Mouse (Mus musculus) left cerebral cortex, adult 9 months (tissue): ENCODE data around the gene Zfp511.

Experiments
- DNase-seq, 2 experiments: peaks; one replicate each; pipeline ENCODE4 v3.0.0; 2022; ENCODE audit warnings: low spot score in 2 of 2

The Zfp511 gene

GRCm38 (mm10) chr7:140036281-140037170, at the start of gene Zfp511, which contains the start of gene Tubgcp2:
Zfp511 (plus strand) TSS chr7:140036391.
Tubgcp2 (minus strand) TSS chr7:140036669.
- peak; percentile 74 to 94 for DNase-seq

DNA sequence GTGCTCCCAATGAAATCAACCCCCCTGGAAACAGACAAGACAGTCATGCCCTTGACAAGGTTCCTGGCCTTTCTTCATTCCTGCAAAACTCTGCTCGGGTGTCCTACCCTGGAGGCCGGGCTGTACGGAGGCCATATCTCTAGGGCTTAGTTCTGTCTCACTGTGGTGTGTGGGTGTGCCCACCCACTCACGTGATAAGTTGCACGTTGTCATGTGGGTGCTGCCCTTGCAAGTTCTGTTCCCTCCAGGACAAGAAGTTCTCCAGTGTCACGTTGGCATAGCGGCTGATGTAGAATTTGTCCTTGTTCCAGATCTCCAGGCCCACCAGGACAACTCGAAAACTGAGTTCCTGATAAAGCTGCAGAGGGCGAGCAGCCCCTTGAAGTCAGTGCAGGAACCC, 47.9 kb upstream of the Zfp511 start:
- no peak for DNase-seq

GRCm38 (mm10) chr7:139990864-139991394, 45.3 kb upstream of the Zfp511 start:
- DNase-seq = no peak

- DNase-seq = no peak
These were observed 43.8 kb upstream of the Zfp511 start, which contains the start of gene Adam8 for GRCm38 (mm10) chr7:139992406-139992805. Adam8 (minus strand) TSS chr7:139992562.

- DNase-seq = no peak
These were observed 42.7 kb upstream of the Zfp511 start for GRCm38 (mm10) chr7:139993532-139993931.

GRCm38 (mm10) chr7:139994202-139994601, 42.0 kb upstream of the Zfp511 start:
- no peak for DNase-seq

DNA sequence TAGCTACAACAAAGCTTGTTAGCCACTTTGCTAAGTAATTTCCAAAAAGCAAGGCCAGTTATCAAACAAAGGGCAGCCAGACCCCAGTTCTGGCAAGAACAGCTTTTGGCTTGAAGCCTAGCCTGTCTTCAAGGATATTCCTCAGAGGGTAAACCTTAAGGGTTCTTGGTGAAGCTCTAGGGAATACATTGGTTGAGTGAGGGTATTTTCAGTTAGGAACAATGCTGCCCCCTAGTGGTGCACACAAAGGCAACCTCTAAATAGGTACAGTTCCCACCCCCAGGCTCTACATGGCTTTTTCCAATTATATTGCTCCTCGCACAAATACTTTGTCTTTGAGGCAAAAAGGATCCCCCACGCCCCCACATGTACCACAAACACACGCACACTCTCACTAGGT, 41.5 kb upstream of the Zfp511 start:
- DNase-seq = peak in 1 of 2 experiments; percentile 83

GRCm38 (mm10) chr7:139998691-139999350, 37.4 kb upstream of the Zfp511 start:
- peak; percentile 33 to 36 for DNase-seq

GRCm38 (mm10) chr7:140001086-140001740, 35.0 kb upstream of the Zfp511 start:
- no peak for DNase-seq

DNA sequence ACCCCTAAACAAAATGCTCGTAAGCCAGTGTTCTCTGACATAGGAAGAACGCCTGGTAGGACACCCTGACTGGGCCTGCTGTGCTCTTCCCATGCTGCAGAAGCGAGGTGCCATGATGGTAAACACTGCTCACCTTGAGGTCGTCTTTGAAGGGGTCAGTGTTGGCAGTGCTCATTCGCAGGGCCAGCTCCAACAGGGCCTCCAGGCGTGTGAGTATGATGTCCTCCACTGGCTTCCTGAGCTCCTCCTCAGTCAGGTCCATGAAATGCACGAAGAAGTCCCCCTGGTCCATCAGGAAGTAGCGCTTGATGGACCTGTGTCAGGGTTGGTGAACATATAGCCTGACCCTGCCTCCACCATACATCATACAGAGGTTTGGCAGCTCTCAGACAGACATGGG, 31.5 kb upstream of the Zfp511 start:
- DNase-seq = peak in 1 of 2 experiments; percentile 0

- no peak for DNase-seq
These were observed 29.2 kb upstream of the Zfp511 start for GRCm38 (mm10) chr7:140006861-140007611.

DNA sequence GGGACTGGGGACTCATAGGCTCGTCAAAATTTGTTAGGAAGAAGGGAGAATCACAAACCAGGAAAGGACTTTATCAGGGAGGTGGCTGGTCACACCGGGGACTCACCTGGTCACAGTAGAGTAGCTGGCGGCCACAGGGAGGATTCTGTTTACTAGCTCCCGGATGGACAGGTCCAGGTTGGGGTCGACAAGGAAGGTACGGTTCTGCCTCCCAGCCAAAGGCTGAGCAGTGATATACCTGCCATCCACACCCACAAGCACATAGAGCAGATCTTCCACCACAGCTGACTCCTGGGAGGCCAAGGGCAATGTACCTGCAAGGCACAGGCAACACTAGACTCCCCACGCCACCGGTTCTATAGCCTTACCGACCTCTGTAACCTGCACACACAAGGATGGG, 28.4 kb upstream of the Zfp511 start:
- peak in 1 of 2 experiments; percentile 0 for DNase-seq

DNA sequence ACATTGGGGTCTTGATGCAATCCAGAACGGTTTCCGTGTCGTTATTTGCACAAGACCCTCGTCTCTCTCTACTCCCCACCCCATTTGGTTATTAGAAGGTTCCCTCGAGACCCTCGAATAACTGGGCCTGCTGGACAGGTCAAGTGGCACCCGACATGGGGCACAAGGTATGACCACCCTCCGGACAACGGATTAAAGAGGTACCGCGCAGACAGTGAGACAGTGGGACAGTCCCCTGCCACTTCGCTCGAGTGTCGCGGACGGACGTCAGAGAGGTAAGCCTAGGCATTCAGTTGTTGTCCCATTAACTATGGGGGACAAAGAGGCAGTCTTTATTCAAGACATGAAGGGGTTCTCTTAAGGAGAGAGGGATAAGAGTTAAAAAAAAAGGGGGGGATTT, 24.9 kb upstream of the Zfp511 start:
- peak in 1 of 2 experiments; percentile 1 for DNase-seq

- no peak for DNase-seq
These were observed 4.4 kb upstream of the Zfp511 start for GRCm38 (mm10) chr7:140031771-140032170.

- DNase-seq = no peak
These were observed 3.8 kb upstream of the Zfp511 start for GRCm38 (mm10) chr7:140032366-140032765.

- DNase-seq = no peak
These were observed 2.8 kb upstream of the Zfp511 start for GRCm38 (mm10) chr7:140033386-140033785.

- DNase-seq = peak in 1 of 2 experiments; percentile 1
These were observed 735 bp upstream of the Zfp511 start for GRCm38 (mm10) chr7:140035456-140035855.

DNA sequence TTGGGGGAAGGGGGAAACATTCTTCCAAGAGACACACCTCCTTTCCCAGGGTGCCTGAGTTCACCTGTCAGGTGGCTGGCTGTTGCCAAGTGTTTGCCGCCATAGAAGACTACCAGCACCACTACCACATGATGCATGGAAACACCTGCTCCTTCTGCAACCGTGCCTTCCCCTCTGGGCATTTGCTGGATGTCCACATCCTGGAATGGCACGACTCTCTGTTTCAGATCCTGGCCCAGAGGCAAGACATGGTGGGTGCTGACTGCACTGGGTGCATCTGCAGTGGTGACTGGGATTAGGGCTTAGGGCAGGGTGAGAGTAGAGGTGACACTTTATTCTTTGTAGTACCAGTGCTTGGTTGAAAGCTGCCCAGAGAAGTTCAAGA, 972 bp downstream of the Zfp511 start:
- DNase-seq = peak in 1 of 2 experiments; percentile 1

DNA sequence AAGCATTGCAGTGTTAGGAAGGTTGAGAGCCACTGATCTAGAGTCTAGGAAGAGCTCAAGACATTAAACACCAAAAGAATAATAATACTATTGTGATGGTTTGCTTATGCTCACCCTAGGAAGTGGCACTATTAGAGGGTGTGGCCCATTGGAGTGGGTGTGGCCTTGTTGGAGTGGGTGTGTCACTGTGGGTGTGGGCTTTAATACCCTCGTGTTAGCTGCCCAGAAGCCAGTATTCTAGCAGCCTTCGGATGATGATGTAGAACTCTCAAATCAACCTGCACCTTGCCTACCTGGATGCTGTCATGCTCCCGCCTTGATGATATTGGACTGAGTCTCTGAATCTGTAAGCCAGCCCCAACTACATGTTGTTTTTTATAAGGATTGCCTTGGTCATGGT, 6.5 kb downstream of the Zfp511 start:
- no peak for DNase-seq

DNA sequence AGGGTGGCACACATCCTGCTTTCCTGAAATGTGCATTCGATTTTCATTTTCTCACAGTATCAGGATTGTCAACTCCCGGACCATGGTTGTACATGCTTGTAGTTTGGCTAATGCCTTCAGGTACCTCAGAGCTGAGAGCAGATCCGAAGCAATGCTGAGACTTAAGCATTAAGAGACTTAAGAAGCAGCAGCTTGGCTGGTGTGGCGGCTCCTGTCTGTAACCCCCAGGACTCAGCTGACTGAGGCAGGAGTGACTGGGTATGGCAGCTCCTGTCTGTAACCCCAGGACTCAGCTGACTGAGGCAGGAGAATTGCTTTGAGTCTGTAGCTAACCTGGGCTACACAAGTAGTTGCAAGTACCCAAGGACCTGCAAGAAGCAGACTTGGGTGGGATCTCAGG, 9.4 kb downstream of the Zfp511 start:
- no peak for DNase-seq

- DNase-seq = no peak
These were observed 11.7 kb downstream of the Zfp511 start for GRCm38 (mm10) chr7:140047811-140048311.
